Mouse (Mus musculus) intestine, embryonic 14.5 days (tissue): ENCODE results near the gene Kmt2e. TPM values are rescaled to one million over a fixed set of nuclear protein-coding genes. Genes with fewer than 3 reads are reported as not detected.
"Not testable (repeated sequence)": the region's sequence is repeated elsewhere in the genome, so short reads cannot be mapped to it uniquely, and the experiment has no call there.

Source experiments
- ATAC-seq: fragments of 200-750 bp; cut with Nextera tagmentation; replicated peaks from 2 replicates; pipeline ENCODE4 v1.8.0; 2017; ENCODE audit warnings: low read depth, moderate number of reproducible peaks, moderate TSS enrichment, moderate library complexity; ENCODE audit not compliant: low FRiP score, low TSS enrichment
- DNase-seq: peaks from one replicate; pipeline ENCODE4 v3.0.0-alpha.2; 2018; ENCODE audit warnings: low spot score
- H3K27ac ChIP-seq: fragments of 300-500 bp; sonication (generic); 2 replicates; pipeline ENCODE4 v1.5.1; 2014; ENCODE audit warnings: low read depth, mild to moderate bottlenecking, control low read depth
- H3K27me3 ChIP-seq: fragments of 300-500 bp; sonication (generic); replicated peaks from 2 replicates; pipeline ENCODE4 v1.6.1; 2014; ENCODE audit warnings: low read length, control low read depth; ENCODE audit not compliant: control insufficient read depth, insufficient read depth
- H3K36me3 ChIP-seq: fragments of 300-500 bp; sonication (generic); 2 replicates; pipeline ENCODE4 v1.6.1; 2014; ENCODE audit warnings: low read length, control low read depth; ENCODE audit not compliant: control insufficient read depth, insufficient read depth
- H3K4me1 ChIP-seq: fragments of 300-500 bp; sonication (generic); replicated peaks from 2 replicates; pipeline ENCODE4 v1.6.1; 2014; ENCODE audit warnings: low read length, control low read depth, mixed read lengths; ENCODE audit not compliant: control insufficient read depth, insufficient read depth
- H3K4me2 ChIP-seq: fragments of 300-500 bp; sonication (generic); 2 replicates; pipeline ENCODE4 v1.6.1; 2014; ENCODE audit warnings: low read length
- H3K4me3 ChIP-seq: fragments of 300-500 bp; sonication (generic); 2 replicates; pipeline ENCODE4 v1.5.1; 2014; ENCODE audit warnings: low read depth, low read length, control low read depth, mixed read lengths
- H3K9ac ChIP-seq: fragments of 300-500 bp; sonication (generic); 2 replicates; pipeline ENCODE4 v1.6.1; 2014; ENCODE audit warnings: mild to moderate bottlenecking, low read length
- H3K9me3 ChIP-seq: fragments of 300-500 bp; sonication (generic); 2 replicates; pipeline ENCODE4 v1.6.1; 2016; ENCODE audit warnings: low read length, control low read depth; ENCODE audit not compliant: control insufficient read depth
- WGBS: fragments of 180-500 bp; shearing (Covaris S2); extraction: QIAGEN DNeasy Blood & Tissue Kit; methylation state at CpG from one replicate; pipeline ENCODE4 v1.1.7; 2014; 5-methylcytosine and 5-hydroxymethylcytosine counted together
- polyA plus RNA-seq: library from polyadenylated mRNA; unstranded; fragments of >200 nt; fragmentation: Nextera tagmentation; extraction: Ambion mirVana; gene quantifications from 2 replicates; pipeline ENCODE4 v1.2.1, GENCODE M21; 2014

Gene Kmt2e
- polyA plus RNA-seq, 1 experiment from 2014 or later, result 80.7 TPM

DNA sequence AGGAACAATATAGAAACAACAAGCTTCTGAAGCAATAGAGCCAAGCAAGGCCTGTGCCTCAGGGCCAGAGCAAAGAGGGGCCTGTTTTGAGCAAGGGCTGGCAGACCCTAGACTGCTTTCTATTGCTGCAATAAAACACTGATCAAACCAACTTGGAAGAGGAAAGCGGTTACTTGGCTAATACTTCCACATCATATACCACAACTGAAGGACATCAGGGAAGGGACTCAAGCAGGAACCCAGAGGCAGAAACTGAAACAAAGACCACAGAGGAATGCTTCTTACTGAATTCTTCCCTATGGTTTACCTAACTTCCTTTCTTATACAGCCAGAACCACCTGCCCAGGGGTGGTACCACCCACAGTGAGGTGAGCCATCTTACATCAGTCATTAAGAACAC lies 87.4 kb downstream of the Kmt2e start:
- no peak overlapping the region for H3K4me3 ChIP-seq
- no peak for ATAC-seq
- 67% methylated on average over 1 of the region's 1 CpGs for WGBS
- H3K9me3 ChIP-seq, result no peaks in the 10 kb centered on the region
- no peaks in the 10 kb centered on the region; the same call in 1 of the 2 replicates for H3K4me1 ChIP-seq
- peaks cover 40% of the 10 kb centered on the region for H3K36me3 ChIP-seq
- no peak for DNase-seq
- H3K9ac ChIP-seq, result no peak overlapping the region
- no peak overlapping the region for H3K27ac ChIP-seq
- H3K27me3 ChIP-seq, result no peaks in the 10 kb centered on the region
- H3K4me2 ChIP-seq, result no peak overlapping the region

DNA sequence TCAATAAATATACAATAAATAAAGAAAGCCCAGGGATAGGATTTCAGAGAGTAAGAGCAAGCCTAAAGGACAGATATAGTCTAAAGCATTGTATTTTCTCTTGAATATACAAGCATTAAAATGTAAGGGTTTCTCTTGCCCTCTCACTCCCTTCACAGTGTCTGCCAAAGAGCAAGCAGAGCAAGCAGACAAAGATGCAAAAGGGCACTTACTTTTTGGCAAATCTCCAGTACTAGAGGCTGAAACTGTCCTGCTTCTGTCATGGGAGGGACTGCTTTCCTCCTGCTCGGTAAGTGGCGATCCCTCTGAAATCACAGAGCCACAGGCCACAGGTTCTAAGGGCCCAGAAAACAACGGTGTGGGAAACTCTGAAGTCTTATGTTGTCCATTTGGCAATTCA lies 89.7 kb downstream of the Kmt2e start:
- Histone ChIP-seq H3K9ac (no peak overlapping the region), H3K4me2 (no peak overlapping the region), H3K27ac (no peak overlapping the region), H3K27me3 (no peaks in the 10 kb centered on the region), H3K4me1 (no peaks in the 10 kb centered on the region; the same call in 1 of the 2 replicates), H3K4me3 (no peak overlapping the region), H3K36me3 (peaks cover 43% of the 10 kb centered on the region), H3K9me3 (no peaks in the 10 kb centered on the region)
- 70% methylated on average over 3 of the region's 3 CpGs for WGBS
- no peak for DNase-seq
- no peak for ATAC-seq

DNA sequence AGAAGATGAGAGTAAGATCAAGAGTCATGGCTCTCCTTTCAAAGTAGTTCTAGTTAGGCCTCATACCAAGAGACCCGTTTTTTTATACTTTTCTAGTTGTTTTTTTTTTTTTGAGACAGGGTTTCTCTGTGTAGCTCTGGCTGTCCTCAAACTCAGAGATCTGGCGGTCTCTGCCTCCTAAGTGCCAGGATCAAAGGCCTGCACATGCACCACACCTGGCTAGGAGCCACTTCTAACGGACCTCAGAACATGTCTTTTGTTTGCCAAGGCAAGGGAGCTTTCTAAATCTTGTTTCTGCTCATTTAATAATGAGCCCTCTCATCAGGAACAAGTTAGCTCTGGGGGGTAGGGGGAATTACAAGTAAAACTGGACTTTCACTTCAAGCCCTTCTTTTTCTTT lies 90.4 kb downstream of the Kmt2e start:
- H3K27ac ChIP-seq, result no peak overlapping the region
- no peaks in the 10 kb centered on the region for H3K27me3 ChIP-seq
- WGBS, result 82% methylated on average over 3 of the region's 3 CpGs
- DNase-seq, result no peak
- no peak overlapping the region for H3K4me3 ChIP-seq
- H3K9ac ChIP-seq, result no peak overlapping the region
- ATAC-seq, result no peak
- no peaks in the 10 kb centered on the region for H3K4me1 ChIP-seq
- no peak overlapping the region for H3K4me2 ChIP-seq
- no peaks in the 10 kb centered on the region for H3K9me3 ChIP-seq
- peaks cover 43% of the 10 kb centered on the region for H3K36me3 ChIP-seq

DNA sequence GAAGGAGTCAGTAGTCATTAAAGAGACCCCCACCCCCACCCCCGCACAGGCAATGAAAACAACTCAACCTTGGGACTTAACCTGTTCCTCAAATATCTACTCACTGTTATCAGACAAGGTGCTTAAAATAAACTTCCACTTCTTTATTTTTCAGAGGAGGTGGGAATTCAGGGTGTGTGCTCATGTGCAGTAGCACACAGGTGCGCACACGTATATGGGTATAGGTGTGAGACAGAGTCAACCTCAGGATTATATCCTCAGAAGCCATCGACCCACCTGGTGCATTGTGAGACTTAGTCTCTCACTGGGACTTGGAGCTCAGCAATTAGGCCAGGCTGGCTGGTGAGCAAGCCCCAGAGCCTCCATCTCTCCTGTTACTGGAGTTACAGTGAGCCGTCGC lies 96.9 kb downstream of the Kmt2e start:
- Histone ChIP-seq H3K27ac (no peak overlapping the region), H3K4me2 (no peak overlapping the region), H3K9me3 (no peaks in the 10 kb centered on the region), H3K4me3 (no peak overlapping the region), H3K36me3 (peaks cover 24% of the 10 kb centered on the region), H3K4me1 (no peaks in the 10 kb centered on the region), H3K27me3 (no peaks in the 10 kb centered on the region), H3K9ac (no peak overlapping the region)
- 91% methylated on average over 6 of the region's 6 CpGs for WGBS
- ATAC-seq (no peak), DNase-seq (no peak)

DNA sequence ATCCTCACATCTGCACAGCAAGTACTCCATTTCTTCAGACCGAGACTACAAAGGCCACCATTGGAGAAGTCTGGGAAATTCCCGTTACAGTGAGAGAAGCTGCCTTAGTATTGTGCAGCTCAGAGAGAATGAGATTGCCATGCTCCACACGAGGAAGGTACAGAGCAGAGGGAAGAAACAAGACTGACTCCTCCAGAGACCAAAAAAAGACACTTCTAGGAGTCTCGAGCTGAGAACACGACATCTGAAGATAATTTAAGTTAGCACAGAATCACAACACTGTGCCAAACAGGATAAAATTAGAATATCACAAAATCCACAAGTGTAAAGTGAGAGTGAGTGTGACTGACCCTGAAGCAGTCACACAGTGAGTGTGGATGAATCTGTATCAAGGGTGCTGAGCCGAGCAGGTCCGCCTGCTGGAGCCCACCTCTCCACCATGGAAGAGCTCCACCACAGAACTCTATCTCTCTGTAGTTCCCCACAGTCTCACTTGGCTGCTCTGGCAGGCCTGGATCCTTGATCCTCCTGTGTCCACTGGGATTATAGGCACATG lies 97.4 kb downstream of the Kmt2e start:
- Histone ChIP-seq H3K4me1 (no peaks in the 10 kb centered on the region), H3K27me3 (no peaks in the 10 kb centered on the region), H3K9me3 (no peaks in the 10 kb centered on the region), H3K9ac (no peak overlapping the region), H3K4me2 (no peak overlapping the region), H3K36me3 (peaks cover 24% of the 10 kb centered on the region), H3K27ac (no peak overlapping the region), H3K4me3 (no peak overlapping the region)
- WGBS, result 85% methylated on average over 7 of the region's 7 CpGs
- ATAC-seq (no peak), DNase-seq (no peak)

DNA sequence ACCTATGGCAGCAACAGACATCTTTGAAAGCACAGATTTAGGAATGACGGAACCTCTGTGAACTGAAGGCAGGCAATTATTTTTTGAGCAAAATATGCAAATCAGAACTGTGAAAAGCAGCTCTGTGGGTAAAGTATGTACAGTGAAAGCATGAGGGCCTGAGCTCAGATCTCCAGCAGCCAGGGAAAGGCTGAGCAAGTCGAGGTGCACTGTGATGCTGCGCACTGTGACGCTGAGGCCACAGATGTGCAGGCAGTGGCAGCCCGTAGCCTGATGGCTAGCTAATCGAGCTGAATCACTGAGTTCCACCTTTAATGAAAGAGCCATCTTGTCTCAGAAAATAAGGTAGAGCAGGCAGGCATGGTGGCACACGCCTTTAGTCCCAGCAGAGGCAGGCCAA lies 101.5 kb downstream of the Kmt2e start:
- Histone ChIP-seq H3K27ac (no peak overlapping the region), H3K9me3 (no peaks in the 10 kb centered on the region), H3K4me3 (no peak overlapping the region), H3K9ac (no peak overlapping the region), H3K4me2 (no peak overlapping the region), H3K36me3 (peaks cover 34% of the 10 kb centered on the region), H3K27me3 (no peaks in the 10 kb centered on the region), H3K4me1 (no peaks in the 10 kb centered on the region)
- WGBS, result 94% methylated on average over 7 of the region's 7 CpGs
- ATAC-seq (no peak), DNase-seq (no peak)

DNA sequence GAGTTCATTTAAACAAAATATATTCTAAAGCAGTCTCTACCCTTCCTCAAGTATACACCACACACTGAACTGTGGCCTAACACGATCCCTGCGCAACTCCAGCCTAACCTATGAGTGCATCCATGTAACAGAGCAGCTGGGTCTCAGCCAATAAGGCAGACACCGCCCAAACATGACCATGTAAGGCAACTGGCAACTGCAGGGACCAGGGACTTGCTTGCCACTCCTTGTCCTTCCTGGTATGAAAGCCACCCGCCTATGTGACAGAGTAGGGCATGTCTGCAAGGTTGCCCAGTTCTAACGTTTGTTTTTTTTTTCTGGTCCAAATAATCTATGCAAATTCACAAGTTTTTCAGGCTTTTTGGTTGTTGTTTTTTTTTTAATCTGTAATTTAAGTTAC lies 117.4 kb downstream of the Kmt2e start:
- no peak overlapping the region for H3K9ac ChIP-seq
- H3K36me3 ChIP-seq, result peaks cover 9% of the 10 kb centered on the region
- 75% methylated on average over 5 of the region's 5 CpGs for WGBS
- no peak overlapping the region for H3K27ac ChIP-seq
- H3K27me3 ChIP-seq, result no peaks in the 10 kb centered on the region
- H3K4me3 ChIP-seq, result no peak overlapping the region
- DNase-seq (no peak), ATAC-seq (no peak)
- 0 out of 2 replicates have a peak, but pooled peaks cover 7% of the 10 kb centered on the region for H3K4me1 ChIP-seq
- H3K9me3 ChIP-seq, result no peaks in the 10 kb centered on the region
- no peak overlapping the region for H3K4me2 ChIP-seq

DNA sequence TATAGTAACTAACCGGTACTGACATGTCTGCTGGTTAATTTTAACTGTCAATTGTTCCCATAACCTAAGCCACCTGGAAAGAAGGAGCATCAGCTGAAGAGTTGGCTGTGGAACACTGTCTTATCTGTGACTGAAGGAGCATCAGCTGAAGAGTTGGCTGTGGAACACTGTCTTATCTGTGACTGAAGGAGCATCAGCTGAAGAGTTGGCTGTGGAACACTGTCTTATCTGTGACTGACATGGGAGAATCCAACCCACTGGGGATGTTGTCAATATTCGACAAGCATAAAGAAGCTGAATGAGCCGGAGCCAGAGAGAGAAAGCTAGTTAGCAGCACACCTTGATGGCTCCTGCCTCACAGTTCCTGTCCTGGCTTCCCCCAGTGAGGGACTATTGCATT lies 119.1 kb downstream of the Kmt2e start:
- not testable (repeated sequence) for H3K9ac ChIP-seq, H3K27me3 ChIP-seq, H3K4me2 ChIP-seq, H3K4me3 ChIP-seq, DNase-seq, H3K27ac ChIP-seq, ATAC-seq, H3K9me3 ChIP-seq, H3K4me1 ChIP-seq, H3K36me3 ChIP-seq
- WGBS, result 60% methylated on average over 3 of the region's 3 CpGs
